Mouse (Mus musculus): Measurements from ENCODE around the gene Hist1h3c.

DNA sequence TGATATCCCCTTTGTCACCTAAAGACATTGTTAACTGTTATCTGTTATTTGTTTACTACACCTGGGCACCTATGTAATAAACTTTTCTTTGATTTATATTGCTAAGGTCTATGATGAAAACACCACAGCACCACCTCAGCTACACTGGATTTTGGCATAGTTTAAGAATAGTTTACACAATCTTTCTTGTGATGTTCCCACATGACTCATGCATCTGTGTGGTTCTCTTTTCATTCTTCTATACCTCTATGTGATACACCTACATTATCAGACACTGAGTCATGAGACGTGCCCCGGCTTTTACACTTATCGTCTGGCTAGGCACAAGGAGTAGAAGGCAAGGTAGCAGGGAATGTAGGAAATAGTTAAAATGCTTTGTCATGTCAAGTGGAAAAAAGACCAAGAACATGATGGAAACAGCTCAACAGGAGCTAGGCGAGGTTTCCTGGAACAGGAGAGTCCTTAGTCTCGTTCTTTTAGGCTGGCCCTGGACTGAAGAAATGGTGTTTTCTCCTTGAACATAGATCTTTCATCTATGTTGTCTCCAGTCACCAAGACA lies 4.2 kb upstream of the Hist1h3c start:
- TF ChIP-seq POLR2A (IDR thresholded peaks at IDR 0.05; ENCODE audit: borderline replicate concordance, extremely low read depth, low read depth, low read length) (no peak), CTCF (IDR thresholded peaks at IDR 0.05; ENCODE audit: insufficient read depth, low read length) (no peak)
